Mouse (Mus musculus) ovary, postnatal 14 days (tissue): ENCODE results near the gene Gm20517.
"Not testable (repeated sequence)": the region's sequence is repeated elsewhere in the genome, so short reads cannot be mapped to it uniquely, and the experiment has no call there.

Source experiments
- DNase-seq: peaks from one replicate; pipeline ENCODE4 v3.0.0; 2022; ENCODE audit warnings: low spot score

Gene Gm20517

GRCm38 (mm10) chr17:47627791-47628190, 16.4 kb downstream of the Gm20517 start:
- DNase-seq: no peak

DNA sequence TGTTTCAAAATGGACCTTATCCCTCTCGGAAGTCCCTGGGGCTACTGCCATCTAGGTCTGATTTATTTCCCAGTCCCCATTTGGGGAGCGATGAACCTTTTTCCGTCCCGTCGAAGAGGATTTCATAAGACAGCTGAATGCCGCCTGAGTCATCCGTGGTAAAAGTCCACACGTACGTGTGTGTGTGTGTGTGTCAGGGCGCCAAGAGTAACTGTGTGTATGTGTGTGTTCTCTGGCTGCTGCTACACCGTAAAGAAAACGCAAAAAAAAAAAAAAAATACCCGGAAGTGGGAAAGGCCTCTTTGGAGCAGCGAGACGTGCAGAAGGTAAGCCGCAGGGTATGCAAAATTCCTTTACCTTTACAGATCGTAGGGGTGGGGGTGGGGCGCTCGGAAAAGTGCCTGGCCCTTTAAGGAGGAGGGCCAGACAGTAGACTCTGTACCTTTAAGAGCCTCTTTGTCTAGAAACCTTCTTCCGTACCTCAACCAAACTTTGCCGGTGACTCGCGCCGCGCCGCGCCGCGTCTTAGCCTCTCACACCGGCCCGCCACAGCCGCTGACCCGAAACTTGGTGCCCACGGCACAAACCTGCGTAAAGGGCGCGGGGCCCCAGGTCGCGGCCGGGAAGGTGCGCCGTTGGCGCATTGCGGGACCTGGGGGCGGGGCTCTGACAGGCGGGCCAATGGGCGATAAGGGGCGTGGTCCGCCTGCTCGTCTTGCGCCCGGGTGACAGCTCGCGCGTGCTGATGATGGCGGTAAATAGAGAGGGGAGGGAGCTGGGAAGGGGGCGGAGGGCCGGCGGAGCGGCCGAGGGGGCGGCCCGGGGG, 17.7 kb downstream of the Gm20517 start:
- peak; percentile 88 for DNase-seq

GRCm38 (mm10) chr17:47629717-47630677, 18.6 kb downstream of the Gm20517 start:
- peak; percentile 34 for DNase-seq

DNA sequence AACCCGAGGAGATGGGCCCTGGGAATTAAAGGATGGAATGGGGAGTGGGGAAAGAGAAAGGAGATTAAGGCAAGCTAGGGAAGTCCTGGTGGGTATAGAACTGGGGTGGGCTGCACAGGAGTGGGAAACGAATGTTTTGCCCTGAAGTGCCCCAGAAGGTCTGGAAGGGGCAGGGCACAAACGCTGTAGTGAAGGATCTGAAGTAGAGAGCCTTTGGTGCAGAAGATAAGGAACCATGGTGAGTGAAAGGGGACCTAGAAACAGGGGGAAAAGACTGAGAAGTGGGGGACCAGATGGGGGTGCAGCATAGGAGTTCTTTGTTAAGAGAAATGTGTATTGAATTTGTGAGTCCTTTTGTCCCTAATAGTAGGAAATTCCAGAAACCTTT, 19.3 kb downstream of the Gm20517 start, which contains the start of gene Usp49:
Gene Usp49, plus strand, starts transcription at position 13 of the 388 bp plus-strand sequence.
- no peak for DNase-seq

GRCm38 (mm10) chr17:47632181-47632840, 20.9 kb downstream of the Gm20517 start:
- DNase-seq: no peak

DNA sequence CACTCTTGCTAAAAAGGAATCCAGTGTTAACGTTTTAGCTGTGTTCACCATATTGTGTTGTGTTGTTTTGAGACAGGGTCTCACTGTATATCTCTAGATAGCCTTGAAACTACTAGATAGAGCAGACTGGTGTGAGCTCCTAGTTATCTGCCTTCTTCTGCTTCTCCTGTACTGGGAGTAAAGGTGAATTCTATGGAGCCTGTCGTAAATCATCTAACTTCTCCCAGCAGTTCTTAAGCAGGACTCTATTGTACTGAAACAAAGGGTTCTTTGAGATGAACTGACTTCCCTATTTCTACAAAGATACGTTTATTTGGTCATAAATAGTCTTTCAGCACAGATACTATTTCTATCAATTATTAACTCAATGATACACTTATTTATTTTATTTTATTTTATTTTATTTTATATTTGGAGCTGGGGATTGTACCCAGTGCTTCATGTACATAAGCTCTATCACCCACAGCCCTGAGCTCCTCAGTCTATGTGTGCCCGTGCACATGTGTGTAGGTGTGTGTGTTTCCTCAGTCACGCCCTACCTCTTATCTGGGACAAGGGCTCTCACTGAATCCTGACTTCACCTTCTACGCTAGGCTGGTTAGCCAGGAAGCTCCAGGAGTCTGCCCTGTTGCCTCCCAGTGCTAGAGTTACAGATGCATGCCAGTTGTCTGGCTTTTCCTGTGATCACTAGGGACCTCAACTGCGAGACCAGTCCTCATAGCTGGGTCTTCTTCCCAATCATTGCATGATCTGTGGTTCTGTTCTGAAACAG, 22.8 kb downstream of the Gm20517 start:
- no peak for DNase-seq

DNA sequence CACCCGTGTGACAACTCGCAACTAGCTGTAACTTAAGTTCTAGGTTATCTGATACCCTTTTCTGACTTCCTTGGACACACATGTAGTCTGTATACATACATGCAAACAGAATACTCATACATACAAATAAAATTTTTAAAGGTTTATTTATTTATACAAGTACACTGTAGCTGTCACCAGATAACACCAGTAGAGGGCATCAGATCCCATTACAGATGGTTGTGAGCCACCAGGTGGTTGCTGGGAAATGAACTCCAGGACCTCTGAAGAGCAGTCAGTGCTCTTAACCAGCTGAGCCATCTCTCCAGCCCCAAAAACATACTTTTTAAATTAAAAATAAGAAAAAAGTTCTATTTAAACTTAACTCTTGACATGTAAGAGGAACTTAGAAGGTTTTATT, 31.6 kb downstream of the Gm20517 start:
- DNase-seq: no peak

DNA sequence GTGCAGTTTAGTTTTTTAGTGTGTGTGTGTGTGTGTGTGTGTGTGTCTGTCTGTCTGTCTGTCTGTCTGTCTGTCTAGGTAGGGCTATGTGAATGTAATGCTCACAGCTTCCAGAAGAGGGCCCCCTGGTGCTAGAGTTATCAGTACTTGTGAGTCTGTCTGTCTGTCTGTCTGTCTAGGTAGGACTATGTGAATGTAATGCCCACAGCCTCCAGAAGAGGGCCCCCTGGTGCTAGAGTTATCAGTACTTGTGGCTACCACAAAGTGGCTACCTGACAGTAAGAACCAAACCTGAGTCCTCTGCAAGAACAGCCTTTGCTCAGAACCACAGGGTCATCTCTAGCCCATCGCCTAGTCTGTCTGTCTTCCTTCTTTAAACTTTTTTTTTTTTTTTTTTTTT, 35.3 kb downstream of the Gm20517 start:
- peak; percentile 53 for DNase-seq

GRCm38 (mm10) chr17:47648966-47649365, 37.6 kb downstream of the Gm20517 start:
- no peak for DNase-seq

- DNase-seq: no peak
Measured at GRCm38 (mm10) chr17:47651953-47652352, 40.6 kb downstream of the Gm20517 start.

DNA sequence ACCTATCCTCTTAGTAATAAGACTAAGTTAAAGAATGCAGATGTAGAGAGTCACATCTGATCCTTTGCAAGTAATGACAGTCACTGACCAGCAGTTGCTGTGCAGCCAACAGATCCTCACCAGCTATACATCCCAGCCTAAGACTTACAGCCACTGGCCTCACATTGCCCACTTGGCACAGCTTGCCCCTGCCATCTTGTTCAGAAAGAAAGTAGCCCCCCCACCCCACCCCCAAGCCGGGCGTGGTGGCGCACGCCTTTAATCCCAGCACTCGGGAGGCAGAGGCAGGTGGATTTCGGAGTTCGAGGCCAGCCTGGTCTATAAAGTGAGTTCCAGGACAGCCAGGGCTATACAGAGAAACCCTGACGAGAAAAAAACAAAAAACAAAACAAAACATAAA, 43.0 kb downstream of the Gm20517 start:
- not testable (repeated sequence) for DNase-seq

DNA sequence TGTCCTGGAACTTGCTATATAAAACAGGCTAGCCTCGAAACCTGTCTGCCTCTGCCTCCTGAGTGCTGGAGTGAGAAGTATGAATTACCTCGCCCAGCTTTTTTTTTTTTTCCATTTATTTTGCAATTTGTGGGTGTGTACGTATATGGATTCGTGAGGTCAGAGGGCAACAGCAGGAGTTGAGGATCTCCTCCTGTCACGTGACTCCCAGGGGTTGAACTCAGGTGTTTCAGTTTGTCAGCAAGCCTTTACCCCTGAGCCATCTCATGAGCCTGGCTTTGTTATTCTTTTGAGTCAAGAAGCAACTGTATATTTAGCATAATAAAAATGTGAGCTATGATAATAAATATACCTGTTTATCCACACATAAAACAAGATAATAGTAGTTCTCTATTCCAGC, 44.3 kb downstream of the Gm20517 start:
- no peak for DNase-seq

DNA sequence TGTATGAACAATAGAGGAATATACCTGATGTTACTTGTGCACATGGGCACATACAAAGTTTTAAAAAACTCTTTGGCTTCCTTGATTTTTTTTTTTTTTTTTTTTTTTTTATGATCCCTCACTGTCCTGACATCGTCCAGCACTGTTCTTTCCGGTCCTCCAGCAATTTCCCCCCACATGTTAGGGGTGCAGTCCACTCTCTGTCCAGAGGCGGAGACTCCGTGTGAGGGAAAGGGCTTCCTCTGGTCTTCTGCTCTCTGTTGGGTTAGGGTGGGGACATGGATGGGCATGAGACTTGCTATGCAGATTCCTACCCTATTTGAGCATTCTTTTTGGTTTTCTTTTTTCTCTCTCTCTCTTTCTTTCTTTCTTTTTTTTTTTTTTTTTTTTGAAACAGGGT, 46.5 kb downstream of the Gm20517 start:
- DNase-seq: no peak

DNA sequence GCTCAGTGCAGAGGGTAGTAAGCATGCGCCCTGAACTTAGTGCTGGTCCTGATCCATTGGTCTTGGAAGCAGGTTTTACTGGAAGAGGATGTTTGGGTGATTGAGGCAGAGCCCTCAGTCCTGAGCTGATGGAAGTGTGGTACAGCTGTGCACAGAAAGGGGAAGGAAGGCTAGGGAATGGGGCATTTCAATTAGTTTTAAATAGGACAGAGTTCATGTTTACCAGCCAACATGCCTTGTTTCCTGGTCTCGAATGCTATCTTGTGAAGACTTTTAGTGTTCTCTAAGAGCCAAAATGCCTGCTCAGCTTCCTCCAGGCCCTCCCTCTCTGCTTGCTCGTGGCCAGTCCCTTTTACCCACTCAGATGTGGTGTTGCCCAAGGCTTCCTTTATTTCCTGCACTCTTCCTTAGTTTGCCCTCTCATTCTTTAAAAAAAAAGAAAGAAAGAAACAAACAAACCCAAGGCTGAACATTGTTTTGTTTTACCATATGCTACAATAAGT, 47.4 kb downstream of the Gm20517 start:
- no peak for DNase-seq

- DNase-seq: no peak
Measured at GRCm38 (mm10) chr17:47663009-47663713, 51.8 kb downstream of the Gm20517 start.

DNA sequence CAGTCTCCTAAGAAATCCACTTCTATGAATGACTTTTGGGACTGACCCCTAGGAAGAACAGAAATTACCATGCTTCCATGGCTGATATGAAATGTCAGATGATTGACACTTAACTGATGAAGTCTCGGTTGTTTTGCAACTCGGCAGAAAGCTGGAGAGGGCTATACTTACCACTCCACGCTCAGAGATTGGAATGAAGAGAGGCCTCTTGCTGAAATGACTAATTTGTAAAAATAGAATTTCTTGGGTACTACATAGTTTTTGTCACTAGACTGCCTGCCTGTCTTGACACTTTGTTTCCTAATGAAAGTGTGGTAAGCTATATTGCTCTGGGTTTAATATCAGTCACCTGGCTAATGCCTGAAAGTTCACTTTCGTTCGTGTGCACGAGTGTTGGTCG, 53.1 kb downstream of the Gm20517 start:
- no peak for DNase-seq

- no peak for DNase-seq
Measured at GRCm38 (mm10) chr17:47669166-47669565, 57.8 kb downstream of the Gm20517 start.

GRCm38 (mm10) chr17:47671988-47672310, 60.6 kb downstream of the Gm20517 start:
- DNase-seq: no peak

DNA sequence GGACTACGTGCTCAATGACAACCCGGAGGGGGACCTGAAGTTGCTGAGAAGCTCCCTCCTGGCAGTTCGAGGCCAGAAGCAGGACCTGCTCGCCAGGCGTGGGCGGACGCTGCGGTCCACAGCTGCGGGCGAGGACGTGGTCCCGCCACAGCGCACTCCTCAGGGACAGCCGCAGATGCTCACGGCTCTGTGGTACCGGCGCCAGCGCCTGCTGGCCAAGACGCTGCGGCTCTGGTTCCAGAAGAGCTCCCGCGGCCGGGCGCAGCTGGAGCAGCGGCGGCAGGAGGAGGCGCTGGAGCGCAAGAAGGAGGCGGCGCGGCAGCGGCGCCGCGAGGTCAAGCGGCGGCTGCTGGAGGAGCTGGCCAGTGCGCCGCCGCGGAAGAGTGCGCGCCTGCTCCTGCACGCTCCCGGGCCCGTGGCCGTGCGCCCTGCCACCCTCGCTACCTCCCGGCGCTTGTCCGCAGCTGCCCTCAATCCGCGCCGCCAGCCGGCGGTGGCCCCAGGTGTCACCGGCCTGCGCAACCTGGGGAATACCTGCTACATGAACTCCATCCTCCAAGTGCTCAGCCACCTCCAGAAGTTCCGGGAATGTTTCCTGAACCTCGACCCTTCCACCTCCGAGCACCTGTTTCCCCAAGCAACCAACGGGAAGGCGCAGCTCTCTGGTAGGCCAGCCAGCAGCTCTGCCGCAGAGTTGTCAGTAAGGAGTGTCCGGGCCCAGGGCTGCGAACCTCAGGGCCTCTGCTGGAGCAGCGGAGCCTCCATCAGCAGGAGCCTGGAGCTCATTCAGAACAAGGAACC, 61.1 kb downstream of the Gm20517 start:
- peak; percentile 52 for DNase-seq

DNA sequence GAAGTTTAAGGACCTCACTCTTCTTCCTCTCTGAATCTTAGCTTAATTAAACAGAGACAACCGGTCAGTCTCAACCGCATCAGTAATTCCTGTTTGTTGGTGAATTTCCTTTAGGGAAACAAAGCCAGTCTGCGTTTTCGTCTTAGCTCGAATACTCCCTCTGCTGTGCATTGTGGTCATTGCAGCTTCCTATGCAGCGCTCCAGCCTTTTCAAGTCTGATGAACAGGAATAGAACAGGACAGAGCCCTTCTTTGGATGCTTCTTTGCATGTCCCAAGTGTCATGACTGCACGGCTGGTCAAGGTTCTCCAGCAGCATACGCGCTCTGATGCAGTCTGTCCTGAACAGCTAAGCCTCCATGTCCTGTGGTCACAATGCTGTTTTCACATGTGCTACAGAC, 65.2 kb downstream of the Gm20517 start:
- peak; percentile 70 for DNase-seq
